Comparison of ENCODE assay signal across 28 mouse cellular contexts in genomic region chr15:78754144-78754543, GRCm38 (mm10). TPM values are rescaled to one million over a fixed set of nuclear protein-coding genes. Genes with fewer than 3 reads are reported as not detected.
DNase-seq lines count a peak whose midpoint lies in the region; ATAC-seq and TF ChIP-seq lines count a peak whose summit lies in the region.
"Had no signal": no experiment of that assay in that cellular context is flagged by ENCODE, and none has a peak within 500 bp of the region (broad histone marks: within the 10 kb centered on the region; RNA-seq: fewer than 3 reads in every experiment).

No protein-coding gene starts in this region.

- no peak overlapping the region for H3K9ac ChIP-seq in forebrain, postnatal 0 days
- H3K9ac ChIP-seq in midbrain, embryonic 15.5 days = no peak overlapping the region
- H3K9ac ChIP-seq: heart, embryonic 13.5 days; kidney, embryonic 15.5 days had no signal

- H3K4me1 ChIP-seq in forebrain, embryonic 10.5 days = peaks cover 41% of the 10 kb centered on the region
- H3K4me1 ChIP-seq in forebrain, postnatal 0 days (ENCODE audit: insufficient read depth) = no peaks in the 10 kb centered on the region
- peaks cover 34% of the 10 kb centered on the region for H3K4me1 ChIP-seq in midbrain, embryonic 10.5 days
- H3K4me1 ChIP-seq in midbrain, embryonic 15.5 days = peaks cover 13% of the 10 kb centered on the region
- H3K4me1 ChIP-seq: heart, embryonic 13.5 days had no signal

- no peaks in the 10 kb centered on the region for H3K9me3 ChIP-seq in forebrain, embryonic 10.5 days
- H3K9me3 ChIP-seq in forebrain, postnatal 0 days (ENCODE audit: low read length) = no peaks in the 10 kb centered on the region
- H3K9me3 ChIP-seq in midbrain, embryonic 10.5 days (replicated peaks) = no peaks in the 10 kb centered on the region
- no peaks in the 10 kb centered on the region for H3K9me3 ChIP-seq in midbrain, embryonic 15.5 days
- H3K9me3 ChIP-seq: embryonic facial prominence, embryonic 10.5 days; heart, embryonic 13.5 days; kidney, embryonic 15.5 days had no signal

- H3K36me3 ChIP-seq in forebrain, embryonic 10.5 days (replicated peaks) = peaks cover 41% of the 10 kb centered on the region
- H3K36me3 ChIP-seq in forebrain, postnatal 0 days (ENCODE audit: insufficient read depth) = no peaks in the 10 kb centered on the region
- peaks cover 52% of the 10 kb centered on the region for H3K36me3 ChIP-seq in midbrain, embryonic 10.5 days
- H3K36me3 ChIP-seq in midbrain, embryonic 15.5 days (replicated peaks) = no peaks in the 10 kb centered on the region
- H3K36me3 ChIP-seq: heart, embryonic 13.5 days; kidney, embryonic 15.5 days had no signal

- H3K27ac ChIP-seq in forebrain, embryonic 10.5 days = peak overlapping the region; percentile 56; the same call in 1 of the 2 replicates
- H3K27ac ChIP-seq in forebrain, postnatal 0 days (ENCODE audit: low read depth, low read length) = no peak overlapping the region
- peak overlapping the region; percentile 14; the same call in 1 of the 2 replicates for H3K27ac ChIP-seq in midbrain, embryonic 10.5 days (replicated peaks)
- H3K27ac ChIP-seq in midbrain, embryonic 15.5 days = no peak overlapping the region
- H3K27ac ChIP-seq: heart, adult 2 months; heart, embryonic 13.5 days; kidney, embryonic 15.5 days; macrophage; stomach, postnatal 0 days had no signal

- WGBS in forebrain, embryonic 10.5 days = 85% methylated on average over 5 of the region's 5 CpGs
- 81% methylated on average over 5 of the region's 5 CpGs for WGBS in forebrain, postnatal 0 days
- 80% methylated on average over 5 of the region's 5 CpGs for WGBS in midbrain, embryonic 10.5 days
- WGBS in midbrain, embryonic 15.5 days = 77% methylated on average over 5 of the region's 5 CpGs

- DNase-seq in forebrain, embryonic 10.5 days (ENCODE audit: extremely low spot score, low spot score) = no peak
- no peak for DNase-seq in forebrain, postnatal 0 days
- DNase-seq in midbrain, embryonic 10.5 days (ENCODE audit: low spot score) = no peak
- no peak for DNase-seq in spleen, postnatal 36 days (ENCODE audit: low spot score in 2 of 2)
- DNase-seq in natural killer cell, adult 2 months (ENCODE audit: low spot score in 2 of 2) = no peak
- DNase-seq: adrenal gland, postnatal 10 days; cerebellum, adult 11 months; cerebellum, adult 9-11 months; gastrocnemius, postnatal 25 days; heart, adult 2 months; heart, postnatal 14 days; kidney, adult 11 months; kidney, postnatal 36 days; layer of hippocampus, postnatal 36 days; thymus, adult 2 months; thymus, postnatal 4 days had no signal

- H3K4me3 ChIP-seq in forebrain, embryonic 10.5 days = no peak overlapping the region
- no peak overlapping the region for H3K4me3 ChIP-seq in forebrain, postnatal 0 days (ENCODE audit: low read depth, low read length)
- no peak overlapping the region for H3K4me3 ChIP-seq in midbrain, embryonic 10.5 days
- no peak overlapping the region for H3K4me3 ChIP-seq in midbrain, embryonic 15.5 days
- H3K4me3 ChIP-seq: embryonic facial prominence, embryonic 10.5 days; heart, adult 2 months; heart, embryonic 13.5 days; kidney, embryonic 15.5 days had no signal

- H3K27me3 ChIP-seq in forebrain, embryonic 10.5 days (ENCODE audit: poor library complexity, severe bottlenecking) = no peaks in the 10 kb centered on the region
- H3K27me3 ChIP-seq in forebrain, postnatal 0 days (ENCODE audit: insufficient read depth, low read length) = no peaks in the 10 kb centered on the region
- no peaks in the 10 kb centered on the region for H3K27me3 ChIP-seq in midbrain, embryonic 10.5 days (ENCODE audit: low read depth, poor library complexity, severe bottlenecking)
- H3K27me3 ChIP-seq in midbrain, embryonic 15.5 days (replicated peaks) = no peaks in the 10 kb centered on the region
- H3K27me3 ChIP-seq: kidney, embryonic 15.5 days had no signal

- TF ChIP-seq CTCF in forebrain, postnatal 0 days (IDR thresholded peaks at IDR 0.05; ENCODE audit: low read depth) = no peak

- no peak overlapping the region for H3K4me2 ChIP-seq in forebrain, postnatal 0 days (ENCODE audit: low read depth)
- no peak overlapping the region for H3K4me2 ChIP-seq in midbrain, embryonic 15.5 days
- H3K4me2 ChIP-seq: heart, embryonic 13.5 days; kidney, embryonic 15.5 days had no signal

- ATAC-seq in forebrain, postnatal 0 days = no peak
- no peak for ATAC-seq in midbrain, embryonic 15.5 days (replicated peaks)
- peak; percentile 85 for ATAC-seq in common myeloid progenitor, adult 5-6 weeks (replicated peaks; ENCODE audit: low read depth, poor library complexity, severe bottlenecking)
- ATAC-seq in megakaryocyte progenitor cell, adult 5-6 weeks (replicated peaks; ENCODE audit: poor library complexity) = peak; percentile 77
- ATAC-seq: lung, postnatal 0 days had no signal

RNA-seq across cellular contexts. Expression of gene Mfng, which starts 19.1 kb away (rescaled TPM):
- polyA plus RNA-seq in forebrain, embryonic 10.5 days (2016; fragmentation: Nextera tagmentation; extraction: Ambion mirVana) = 71.1 and 83.6 TPM in 2 replicates
- total RNA-seq in forebrain, postnatal 0 days (2014; rRNA removed) = 6.4 and 11.4 TPM in 2 replicates
- polyA plus RNA-seq in forebrain, postnatal 0 days (2015; fragmentation: Nextera tagmentation; extraction: Ambion mirVana) = 16.0 and 16.8 TPM in 2 replicates
- 81.5 and 121 TPM in 2 replicates for polyA plus RNA-seq in midbrain, embryonic 10.5 days (2016; fragmentation: Nextera tagmentation; extraction: Ambion mirVana)
- 27.1 and 30.1 TPM in 2 replicates for polyA plus RNA-seq in midbrain, embryonic 15.5 days (2015; fragmentation: Nextera tagmentation; extraction: Ambion mirVana)
- total RNA-seq in common myeloid progenitor, adult 5-6 weeks (2017) = 9.2 and 13.6 TPM in 2 replicates
- 13.3 and 13.6 TPM in 2 replicates for total RNA-seq in megakaryocyte progenitor cell, adult 5-6 weeks (2015)
- total RNA-seq in megakaryocyte progenitor cell, adult 5-6 weeks (2017) = 10.0 and 10.5 TPM in 2 replicates

RNA-seq across cellular contexts. Expression of gene Elfn2, which starts 35.6 kb away (rescaled TPM):
- 0.05 and 0.15 TPM in 2 replicates for polyA plus RNA-seq in forebrain, embryonic 10.5 days (2016; fragmentation: Nextera tagmentation; extraction: Ambion mirVana)
- total RNA-seq in forebrain, postnatal 0 days (2014; rRNA removed) = 33.9 and 51.6 TPM in 2 replicates
- polyA plus RNA-seq in forebrain, postnatal 0 days (2015; fragmentation: Nextera tagmentation; extraction: Ambion mirVana) = 8.1 and 10.1 TPM in 2 replicates
- polyA plus RNA-seq in midbrain, embryonic 10.5 days (2016; fragmentation: Nextera tagmentation; extraction: Ambion mirVana) = 0.23 and 0.26 TPM in 2 replicates
- polyA plus RNA-seq in midbrain, embryonic 15.5 days (2015; fragmentation: Nextera tagmentation; extraction: Ambion mirVana) = 10.1 and 11.1 TPM in 2 replicates
- not detected in 2 replicates for total RNA-seq in common myeloid progenitor, adult 5-6 weeks (2017)
- not detected in 2 replicates for total RNA-seq in megakaryocyte progenitor cell, adult 5-6 weeks (2015)
- 0.04 TPM in 1 of 2 replicates, not detected in the other for total RNA-seq in megakaryocyte progenitor cell, adult 5-6 weeks (2017)
- total RNA-seq: liver, adult 2 months had no signal
- polyA plus RNA-seq: kidney, embryonic 15.5 days; limb, embryonic 11.5 days; liver, adult 2 months; liver, embryonic 16.5 days; macrophage had no signal

RNA-seq across cellular contexts. Expression of gene Card10, which starts 48.7 kb away (rescaled TPM):
- polyA plus RNA-seq in forebrain, embryonic 10.5 days (2016; fragmentation: Nextera tagmentation; extraction: Ambion mirVana) = 2.4 and 2.6 TPM in 2 replicates
- total RNA-seq in forebrain, postnatal 0 days (2014; rRNA removed) = 0.57 and 0.77 TPM in 2 replicates
- 1.2 and 1.7 TPM in 2 replicates for polyA plus RNA-seq in forebrain, postnatal 0 days (2015; fragmentation: Nextera tagmentation; extraction: Ambion mirVana)
- polyA plus RNA-seq in midbrain, embryonic 10.5 days (2016; fragmentation: Nextera tagmentation; extraction: Ambion mirVana) = 2.6 TPM in 2 replicates
- 2.1 and 2.3 TPM in 2 replicates for polyA plus RNA-seq in midbrain, embryonic 15.5 days (2015; fragmentation: Nextera tagmentation; extraction: Ambion mirVana)
- total RNA-seq in common myeloid progenitor, adult 5-6 weeks (2017) = not detected in 2 replicates
- total RNA-seq in megakaryocyte progenitor cell, adult 5-6 weeks (2015) = 0.20 and 0.78 TPM in 2 replicates
- total RNA-seq in megakaryocyte progenitor cell, adult 5-6 weeks (2017) = 0.12 and 0.14 TPM in 2 replicates
- polyA plus RNA-seq: macrophage had no signal

Comparison
In these comparisons a context has a peak if more than half of its experiments do, and no peak if none do; other contexts are left out.
1. H3K27ac ChIP-seq: peak in forebrain, embryonic 10.5 days (single experiment) and midbrain, embryonic 10.5 days (single experiment); none in forebrain, postnatal 0 days (single experiment) and midbrain, embryonic 15.5 days (single experiment).
2. ATAC-seq: peak in common myeloid progenitor, adult 5-6 weeks (single experiment) and megakaryocyte progenitor cell, adult 5-6 weeks (single experiment); none in forebrain, postnatal 0 days (single experiment) and midbrain, embryonic 15.5 days (single experiment).